ENCODE assay signal across 8 mouse cellular contexts in the genomic region with DNA sequence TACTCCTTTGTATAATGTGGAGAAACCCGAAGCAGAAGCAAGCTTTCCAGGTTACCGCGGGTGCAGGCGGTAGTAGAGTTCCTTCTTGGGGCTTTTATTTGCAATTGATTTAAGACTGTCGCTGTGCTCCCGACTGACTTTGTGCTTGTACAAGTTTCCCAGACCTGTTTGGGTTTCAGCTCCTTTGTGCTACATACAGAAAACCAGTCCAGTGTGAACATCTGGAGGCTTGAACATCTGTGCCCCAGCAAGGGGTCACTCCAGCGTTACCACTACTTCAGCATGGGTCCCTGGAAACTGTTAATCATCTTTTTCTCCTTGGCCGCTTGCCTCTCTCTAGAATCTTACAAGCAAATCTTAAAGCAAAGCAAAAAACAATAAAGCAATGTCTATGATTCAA.
A peak's percentile ranks its signal among the peaks of the same experiment; 100 is the strongest.
DNase-seq lines count a peak whose midpoint lies in the region; ATAC-seq and TF ChIP-seq lines count a peak whose summit lies in the region.

No protein-coding gene starts in this region.

- peak overlapping the region; percentile 2; the same call in 1 of the 2 replicates for H3K4me2 ChIP-seq in heart, embryonic 16.5 days (ENCODE audit: low read depth, low read length)
- no peak overlapping the region for H3K4me2 ChIP-seq in stomach, postnatal 0 days (replicated peaks; ENCODE audit: low read depth)

- DNase-seq in lung, postnatal 10 days = peak; percentile 32
- no peak for DNase-seq in lung, adult 2 months
- peak; percentile 36 to 60 for DNase-seq in kidney, postnatal 4 days
- DNase-seq in stomach, postnatal 0 days (ENCODE audit: low spot score) = no peak
- no peak for DNase-seq in spleen, postnatal 10 days (ENCODE audit: low spot score in 2 of 2)
- DNase-seq in spleen, postnatal 36 days (ENCODE audit: low spot score in 2 of 2) = no peak

- H3K4me3 ChIP-seq in lung, adult 2 months (replicated peaks; ENCODE audit: extremely low read depth, low read depth, low read length) = no peak overlapping the region
- no peak overlapping the region for H3K4me3 ChIP-seq in heart, embryonic 16.5 days (ENCODE audit: low read length)
- H3K4me3 ChIP-seq in stomach, postnatal 0 days (ENCODE audit: low read depth, low read length) = no peak overlapping the region

- 0 out of 2 replicates have a peak, but pooled peaks cover under 1% of the 10 kb centered on the region for H3K27me3 ChIP-seq in heart, embryonic 16.5 days (ENCODE audit: control insufficient read depth, insufficient read depth, low read length)
- H3K27me3 ChIP-seq in stomach, postnatal 0 days (ENCODE audit: control insufficient read depth, insufficient read depth, low read length) = no peaks in the 10 kb centered on the region

- H3K36me3 ChIP-seq in heart, embryonic 16.5 days (ENCODE audit: control insufficient read depth, insufficient read depth) = no peaks in the 10 kb centered on the region
- H3K36me3 ChIP-seq in stomach, postnatal 0 days (ENCODE audit: control insufficient read depth, insufficient read depth, low read length) = no peaks in the 10 kb centered on the region

- H3K4me1 ChIP-seq in lung, adult 2 months (ENCODE audit: control insufficient read depth, insufficient read depth, low read length) = peaks cover 5% of the 10 kb centered on the region
- H3K4me1 ChIP-seq in heart, embryonic 16.5 days (ENCODE audit: control insufficient read depth, insufficient read depth, low read length) = peaks cover 11% of the 10 kb centered on the region
- 0 out of 2 replicates have a peak, but pooled peaks cover 2% of the 10 kb centered on the region for H3K4me1 ChIP-seq in stomach, postnatal 0 days (replicated peaks; ENCODE audit: control insufficient read depth, insufficient read depth)

- H3K27ac ChIP-seq in heart, embryonic 16.5 days (ENCODE audit: low read length) = peak overlapping the region; percentile 68
- H3K27ac ChIP-seq in stomach, postnatal 0 days (replicated peaks) = peak overlapping the region; percentile 65

- 41% methylated on average over 8 of the region's 8 CpGs for WGBS in lung, adult 2 months
- WGBS in heart, embryonic 16.5 days = 45% methylated on average over 8 of the region's 8 CpGs
- 31% methylated on average over 8 of the region's 8 CpGs for WGBS in stomach, postnatal 0 days

- no peak for TF ChIP-seq CTCF in lung, adult 2 months (IDR thresholded peaks at IDR 0.05; ENCODE audit: insufficient read depth, low read length)
- TF ChIP-seq CTCF in stomach, postnatal 0 days (IDR thresholded peaks at IDR 0.05; ENCODE audit: low read depth) = no peak

- H3K9ac ChIP-seq in heart, embryonic 16.5 days (ENCODE audit: low read length) = no peak overlapping the region
- H3K9ac ChIP-seq in stomach, postnatal 0 days (ENCODE audit: low read length) = no peak overlapping the region

- ATAC-seq in heart, embryonic 16.5 days (replicated peaks; ENCODE audit: extremely low read depth, insufficient read depth, low FRiP score) = no peak
- no peak for ATAC-seq in stomach, postnatal 0 days (ENCODE audit: low FRiP score, low TSS enrichment)
- ATAC-seq in granulocyte monocyte progenitor cell, adult 5-6 weeks (replicated peaks; ENCODE audit: poor library complexity, severe bottlenecking) = no peak

- H3K9me3 ChIP-seq in heart, embryonic 16.5 days (replicated peaks; ENCODE audit: control insufficient read depth, low read length) = peaks cover 4% of the 10 kb centered on the region; the same call in 1 of the 2 replicates
- no peaks in the 10 kb centered on the region for H3K9me3 ChIP-seq in stomach, postnatal 0 days (ENCODE audit: control insufficient read depth, low read length)

- TF ChIP-seq POLR2A in lung, adult 2 months (IDR thresholded peaks at IDR 0.05; ENCODE audit: borderline replicate concordance, extremely low read depth, low read depth, low read length) = no peak

- TF ChIP-seq EP300 in stomach, postnatal 0 days (optimal IDR thresholded peaks at IDR 0.05) = no peak

Comparison
In these comparisons a context has a peak if more than half of its experiments do, and no peak if none do; other contexts are left out.
1. DNase-seq: peak in lung, postnatal 10 days (single experiment) and kidney, postnatal 4 days (2 of 2); none in lung, adult 2 months (single experiment), stomach, postnatal 0 days (single experiment), spleen, postnatal 10 days (0 of 2) and spleen, postnatal 36 days (0 of 2).